Mouse (Mus musculus) G1E (cell line): Measurements from ENCODE around the gene D6Ertd527e.

Source experiments
- CTCF ChIP-seq: IDR thresholded peaks from 2 replicates; pipeline ENCODE4 v1.5.1; 2012; ENCODE audit warnings: low read depth, low read length, inconsistent platforms, mixed read lengths
- GATA1 ChIP-seq: IDR thresholded peaks from 2 replicates; pipeline ENCODE4 v1.6.1; 2012; ENCODE audit warnings: borderline replicate concordance, low read length, inconsistent platforms, mixed read lengths
- GATA2 ChIP-seq: IDR thresholded peaks from 2 replicates; pipeline ENCODE4 v1.6.1; 2012; ENCODE audit warnings: low read depth, low read length, inconsistent platforms, borderline replicate concordance
- POLR2AphosphoS5 ChIP-seq: IDR thresholded peaks from 2 replicates; pipeline ENCODE4 v1.6.1; 2012; ENCODE audit warnings: low read depth, low read length, inconsistent platforms; ENCODE audit not compliant: insufficient replicate concordance
- TAL1 ChIP-seq: conservative IDR thresholded peaks from 2 replicates; pipeline ENCODE4 v1.6.1; 2012; ENCODE audit warnings: low read depth, low read length, inconsistent platforms, mixed read lengths

- TF ChIP-seq CTCF = no peak
- TF ChIP-seq GATA1 = no peak
- no peak for TF ChIP-seq TAL1
- TF ChIP-seq POLR2AphosphoS5 = no peak
- TF ChIP-seq GATA2 = no peak
Measured at GRCm38 (mm10) chr6:87103314-87103713, 1.2 kb upstream of the D6Ertd527e start.
